Mouse (Mus musculus) cerebellum, adult 9-11 months (tissue): ENCODE measurements around the gene Fam117b.

Experiments used
- DNase-seq: peaks from one replicate; pipeline ENCODE4 v3.0.0; 2022

The Fam117b gene

GRCm38 (mm10) chr1:59997352-59997751 lies 84.5 kb downstream of the Fam117b start:
- DNase-seq = no peak

GRCm38 (mm10) chr1:60000319-60000718 lies 87.5 kb downstream of the Fam117b start:
- no peak for DNase-seq

- no peak for DNase-seq
Measured at GRCm38 (mm10) chr1:60007337-60007736, 94.5 kb downstream of the Fam117b start.

GRCm38 (mm10) chr1:60008743-60009142 lies 95.9 kb downstream of the Fam117b start:
- no peak for DNase-seq

- no peak for DNase-seq
Measured at GRCm38 (mm10) chr1:60013779-60014178, 101.0 kb downstream of the Fam117b start.

GRCm38 (mm10) chr1:60015511-60015910 lies 102.7 kb downstream of the Fam117b start:
- DNase-seq = no peak

GRCm38 (mm10) chr1:60016136-60016611 lies 103.4 kb downstream of the Fam117b start:
- DNase-seq = no peak

- DNase-seq = no peak
Measured at GRCm38 (mm10) chr1:60017031-60017469, 104.2 kb downstream of the Fam117b start.
